Mouse (Mus musculus): Measurements from ENCODE around the gene Gm17409.
A peak's percentile ranks its signal among the peaks of the same experiment; 100 is the strongest.

Gene Gm17409

DNA sequence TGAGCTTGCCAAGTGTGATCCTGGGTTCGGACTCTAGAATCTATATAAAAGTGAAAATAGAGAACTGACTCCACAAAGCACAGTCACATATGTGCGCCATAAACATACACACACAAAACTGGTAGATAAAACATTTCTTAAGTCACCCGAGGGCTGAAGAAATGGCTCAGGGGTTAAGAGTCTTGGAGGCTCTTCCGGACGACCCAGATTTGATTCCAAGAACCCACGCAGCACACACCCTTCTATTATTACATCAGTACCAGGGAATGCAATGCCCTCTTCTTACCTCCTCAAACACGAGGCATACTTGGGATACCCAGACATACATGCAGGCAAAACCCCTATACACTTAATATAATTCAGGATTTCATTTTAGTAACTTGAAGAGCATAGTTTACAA is at the start of gene Gm17409:
Gm17409 (plus strand) TSS at position 301 of the 400 bp plus-strand sequence.
- no peak for DNase-seq (ENCODE audit: low spot score in 2 of 2)

DNA sequence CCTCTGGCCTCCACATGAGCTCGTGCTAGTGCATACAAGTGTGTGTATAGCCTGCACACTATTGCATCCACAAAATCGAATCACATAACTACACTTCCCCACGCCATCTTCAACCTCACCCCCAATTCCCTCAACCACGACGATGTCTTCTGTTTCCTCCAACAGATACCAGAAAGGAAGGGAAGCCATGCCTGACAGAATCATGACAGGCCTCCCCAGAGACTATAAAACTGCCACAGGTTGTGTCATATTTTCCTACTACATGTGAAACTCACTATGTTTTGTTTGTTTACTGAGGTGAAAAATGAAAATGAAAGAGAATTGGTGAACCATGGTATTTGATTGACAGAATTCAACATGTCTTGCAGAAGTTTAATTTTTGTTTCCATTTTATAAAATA is 46.6 kb upstream of the Gm17409 start:
- DNase-seq (ENCODE audit: low spot score in 2 of 2): no peak

DNA sequence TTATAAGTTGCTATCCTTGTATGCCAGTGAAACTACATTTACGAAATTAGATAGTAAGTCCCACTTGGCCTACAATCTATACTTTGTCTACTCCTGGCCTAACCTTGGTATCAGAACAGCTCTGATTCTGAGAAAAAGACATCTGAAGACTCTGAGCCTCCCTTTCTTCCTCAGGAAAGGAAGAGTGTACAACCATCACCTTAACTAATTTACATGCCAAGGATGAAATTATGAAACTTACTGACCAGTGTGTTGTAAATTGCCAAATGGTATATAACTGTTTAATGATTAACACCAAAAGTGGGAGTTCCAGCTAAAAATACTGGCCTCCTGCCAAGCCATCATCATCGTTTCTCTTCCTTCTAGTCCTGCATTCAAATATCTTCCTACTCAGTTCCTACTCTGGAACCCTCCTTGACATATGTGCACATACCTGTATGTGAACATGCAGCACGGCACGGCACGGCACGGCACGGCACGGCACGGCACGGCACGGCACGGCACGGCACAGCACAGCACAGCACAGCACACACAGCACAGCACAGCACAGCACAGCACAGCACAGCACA is 44.4 kb upstream of the Gm17409 start:
- DNase-seq (ENCODE audit: low spot score in 2 of 2): no peak

DNA sequence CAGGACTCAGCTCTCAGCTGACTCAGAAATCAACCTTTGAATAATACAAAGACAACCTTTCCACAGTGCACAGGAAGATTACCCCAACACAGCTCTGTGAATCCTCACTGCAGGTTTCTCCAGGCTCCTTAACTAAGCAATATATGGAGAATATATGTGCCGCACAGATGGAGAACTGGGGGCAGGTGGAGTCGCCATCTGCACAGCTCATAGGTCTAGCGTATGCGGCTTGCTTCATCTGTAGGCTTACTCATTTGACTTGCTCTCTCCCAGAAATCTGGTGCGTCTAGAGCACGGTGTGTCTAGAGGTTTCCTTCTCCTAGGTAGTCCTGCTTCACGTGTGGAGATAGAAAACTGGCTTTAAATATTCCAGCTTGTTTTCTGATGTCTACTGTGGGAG is 37.7 kb upstream of the Gm17409 start:
- DNase-seq (ENCODE audit: low spot score in 2 of 2): no peak

DNA sequence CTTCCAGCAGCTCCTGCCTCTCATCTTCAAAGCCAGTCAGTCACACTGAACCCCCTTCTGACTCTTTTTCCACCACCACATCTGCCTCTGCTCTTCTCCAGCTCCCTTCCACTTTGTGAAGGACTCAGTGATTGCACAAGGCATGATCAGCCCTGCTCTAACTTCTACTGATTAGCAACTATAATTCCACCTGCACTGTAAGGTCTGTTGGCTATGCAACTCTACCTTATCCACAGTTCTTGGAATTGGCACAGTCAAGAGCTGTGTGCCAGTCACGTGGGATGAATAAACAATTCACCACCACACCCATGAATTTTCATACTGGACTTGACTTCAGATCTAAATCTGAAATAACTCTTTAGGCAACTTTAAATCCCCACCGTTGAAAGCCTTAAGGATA is 36.6 kb upstream of the Gm17409 start:
- DNase-seq (ENCODE audit: low spot score in 2 of 2): no peak

DNA sequence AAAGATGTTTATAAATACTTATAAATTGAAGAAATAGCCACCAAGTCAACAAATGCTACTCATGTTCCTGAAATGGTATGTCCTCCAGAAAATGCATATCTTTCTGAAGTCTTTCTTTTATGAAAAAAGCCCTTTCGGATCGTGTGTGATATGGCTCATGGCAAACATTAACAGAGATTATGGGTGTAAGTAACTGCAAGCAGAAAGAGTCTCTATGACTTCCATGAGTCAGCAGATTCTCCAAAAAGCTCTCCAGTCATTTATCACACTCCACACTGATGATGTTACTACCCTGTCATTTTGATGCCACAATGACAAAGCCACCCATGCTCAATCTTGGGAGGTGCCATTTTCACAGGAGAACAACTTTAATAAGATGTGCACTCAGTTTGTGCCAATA is 35.5 kb upstream of the Gm17409 start:
- DNase-seq (ENCODE audit: low spot score in 2 of 2): no peak

DNA sequence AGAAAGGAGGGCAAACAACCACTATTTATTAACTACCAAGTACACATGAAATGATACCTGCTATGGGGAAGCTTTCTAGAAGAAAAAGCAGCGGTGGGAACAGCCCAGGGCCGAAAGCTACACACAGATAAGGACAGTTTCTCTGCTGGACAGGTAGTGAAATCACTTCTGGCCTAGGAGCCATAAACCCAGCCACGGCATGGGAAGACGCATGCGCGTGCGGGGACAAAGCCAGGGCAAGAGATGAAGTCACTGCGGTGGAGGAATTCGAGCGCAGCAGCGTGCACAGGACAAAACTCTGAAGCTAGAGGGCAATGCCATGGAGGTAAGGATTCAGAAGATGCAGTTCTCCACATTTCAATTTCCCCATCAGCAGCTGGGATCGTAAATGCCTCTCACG is 34.4 kb upstream of the Gm17409 start:
- no peak for DNase-seq (ENCODE audit: low spot score in 2 of 2)

DNA sequence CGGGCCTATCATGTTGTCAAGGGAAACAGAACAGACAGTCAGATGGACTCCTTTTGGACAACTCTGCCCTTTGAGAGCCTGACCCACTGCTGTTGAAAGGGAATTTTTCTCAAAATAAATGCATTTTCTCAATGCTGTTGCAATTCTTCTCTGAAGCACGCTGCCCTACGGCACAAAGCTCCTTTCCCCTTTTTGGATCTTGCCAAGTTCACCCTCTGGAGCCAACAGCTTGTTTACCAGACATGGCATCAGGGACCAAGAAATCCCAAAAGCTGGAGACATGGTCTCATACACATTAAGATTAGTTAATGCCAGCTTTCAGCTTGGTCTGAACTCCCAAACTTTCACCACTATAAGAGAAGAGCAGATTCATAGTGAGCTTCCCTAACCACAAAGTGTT is 33.0 kb upstream of the Gm17409 start:
- DNase-seq (ENCODE audit: low spot score in 2 of 2): no peak

DNA sequence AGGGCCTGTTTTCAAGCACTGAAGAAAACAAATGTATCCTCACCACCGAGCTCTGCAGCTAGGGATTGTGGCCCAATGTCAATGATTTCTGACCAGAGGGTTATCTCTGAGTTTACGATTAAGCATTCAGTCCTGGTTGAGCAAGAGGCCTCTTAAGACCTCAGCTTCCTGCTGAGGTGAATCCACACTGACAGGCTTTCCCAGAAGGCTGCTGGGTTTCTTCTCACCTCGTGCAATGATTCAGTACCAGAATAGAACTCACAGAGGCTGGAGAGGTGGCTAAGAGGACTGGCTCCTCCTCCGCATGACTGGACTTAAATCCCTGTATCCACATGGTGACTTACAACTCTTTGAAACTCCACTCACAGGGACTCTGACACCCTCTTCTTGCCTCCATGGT is 26.8 kb upstream of the Gm17409 start:
- no peak for DNase-seq (ENCODE audit: low spot score in 2 of 2)

DNA sequence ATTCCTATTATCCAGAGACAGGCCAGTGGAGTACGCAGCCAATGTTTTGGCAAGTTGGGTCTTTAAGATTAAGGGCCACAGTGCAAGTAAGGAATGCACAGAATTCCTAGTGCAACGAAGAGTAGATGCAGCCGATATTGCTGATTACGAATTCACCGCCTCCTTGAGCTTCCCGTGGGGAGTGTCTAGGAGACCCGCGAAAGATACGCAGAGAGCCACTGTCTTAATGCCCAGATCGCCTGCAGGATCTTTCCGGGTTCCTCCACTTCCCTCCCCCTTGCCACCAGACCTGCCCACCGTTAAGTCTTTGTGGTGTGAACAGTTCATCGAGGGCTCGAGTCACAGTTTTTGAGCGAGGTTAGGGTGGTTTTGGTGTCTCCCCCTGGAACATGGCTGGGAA is 22.9 kb upstream of the Gm17409 start:
- no peak for DNase-seq (ENCODE audit: low spot score in 2 of 2)

DNA sequence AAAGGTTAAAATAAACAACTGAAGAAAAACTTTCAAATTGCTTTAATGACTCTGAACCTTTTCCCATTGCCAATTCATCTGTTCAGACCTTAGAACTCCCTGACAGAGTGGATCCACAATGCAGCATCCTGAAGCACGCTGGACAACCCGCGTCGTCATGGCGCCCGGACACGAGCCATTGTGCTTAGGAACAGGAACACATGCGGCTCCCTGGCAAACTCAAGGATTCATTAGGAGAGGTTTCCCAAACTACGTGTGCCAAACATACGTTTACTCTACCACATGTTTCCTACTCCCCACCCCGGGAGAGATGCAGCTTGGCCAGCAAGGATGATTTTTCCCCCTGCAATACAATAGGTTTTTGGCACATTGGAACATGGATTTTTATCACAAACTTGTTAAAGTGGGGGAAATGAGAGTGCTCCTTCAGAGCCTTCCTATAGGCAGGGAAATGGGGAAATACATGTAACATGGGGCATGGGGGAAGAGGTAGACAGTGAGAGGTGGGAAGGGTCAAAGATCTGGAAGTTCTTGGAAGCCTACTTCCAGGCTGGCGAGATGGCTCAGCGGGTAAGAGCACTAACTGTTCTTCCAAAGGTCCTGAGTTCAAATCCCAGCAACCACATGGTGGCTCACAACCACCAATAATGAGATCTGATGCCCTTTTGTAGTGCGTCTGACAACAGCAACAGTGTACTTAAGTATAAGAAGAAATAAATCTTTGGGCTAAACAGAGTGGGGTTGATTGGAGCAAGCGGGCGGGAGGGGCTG is 15.6 kb upstream of the Gm17409 start:
- no peak for DNase-seq (ENCODE audit: low spot score in 2 of 2)

DNA sequence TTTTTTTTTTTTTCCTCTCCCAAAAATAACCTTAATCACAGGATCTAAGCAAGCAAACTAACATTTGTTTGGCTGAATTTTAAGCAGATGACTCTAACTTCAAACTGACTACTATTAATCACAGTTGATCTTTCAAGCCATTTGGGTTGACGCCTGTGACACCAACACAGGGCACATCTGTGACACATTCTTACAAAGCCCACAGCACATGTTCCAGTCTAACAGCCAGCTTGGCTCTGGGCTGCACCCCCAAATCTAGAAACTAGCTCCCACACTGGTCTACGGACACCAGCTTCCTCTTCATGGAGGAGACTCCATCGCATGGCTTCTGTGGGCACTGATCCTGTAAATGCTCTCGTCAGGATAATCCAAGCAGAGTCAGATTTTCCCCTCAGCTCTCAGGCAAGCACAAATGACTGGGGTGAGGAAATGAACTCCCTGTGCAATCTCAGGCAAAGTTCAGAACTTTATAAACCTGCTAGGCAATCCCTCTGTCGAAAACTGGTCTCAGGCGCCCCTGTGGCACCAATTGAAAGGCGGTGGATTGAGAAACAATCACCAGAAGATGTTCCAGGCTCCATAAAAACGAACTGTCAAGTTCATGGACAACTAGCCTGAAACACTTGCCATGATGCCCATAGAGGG is 13.0 kb upstream of the Gm17409 start:
- no peak for DNase-seq (ENCODE audit: low spot score in 2 of 2)

DNA sequence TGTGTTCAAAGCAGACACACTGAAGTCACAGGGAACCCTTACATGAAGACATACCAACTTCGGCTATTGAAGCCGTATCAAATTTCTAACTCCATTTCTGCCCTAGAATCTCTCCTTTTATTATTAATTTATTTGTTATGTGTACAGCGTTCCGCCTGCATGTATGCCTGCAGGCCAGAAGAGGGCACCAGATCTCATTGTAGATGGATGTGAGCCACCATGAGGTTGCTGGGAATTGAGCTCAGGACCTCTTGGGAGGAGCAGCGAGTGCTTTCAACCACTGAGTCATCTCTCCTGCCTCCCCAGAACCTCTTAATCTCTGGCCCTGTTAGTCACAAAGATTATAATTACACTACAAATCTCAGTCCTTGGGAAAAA is 12.4 kb upstream of the Gm17409 start:
- no peak for DNase-seq (ENCODE audit: low spot score in 2 of 2)

DNA sequence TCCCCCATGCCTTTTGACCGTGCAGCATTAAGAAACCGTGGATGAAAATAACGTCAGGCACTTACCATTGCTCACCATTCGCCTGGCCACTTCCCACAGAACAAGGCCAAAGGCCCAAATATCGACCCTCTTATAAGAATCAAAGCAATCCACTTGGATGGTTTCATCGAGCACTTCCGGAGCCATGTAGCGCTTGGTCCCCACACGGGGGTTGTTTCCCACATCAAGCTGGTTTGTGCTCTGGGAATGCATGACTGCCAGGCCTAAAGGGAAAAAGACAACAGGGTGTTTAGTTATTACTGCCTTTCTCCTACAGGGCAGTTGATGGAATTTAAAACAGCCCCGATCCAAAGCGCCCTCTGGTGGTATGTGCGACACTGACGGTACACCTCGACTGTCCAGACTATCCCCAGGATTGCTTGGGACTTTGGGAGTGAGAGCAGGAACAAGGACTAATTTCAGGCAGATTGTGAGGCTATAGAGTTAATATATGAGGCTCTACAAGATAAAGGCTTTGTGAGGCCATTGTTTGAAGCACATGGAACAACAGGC is 11.0 kb upstream of the Gm17409 start:
- peak in 1 of 2 experiments; percentile 50 for DNase-seq (ENCODE audit: low spot score in 2 of 2)

DNA sequence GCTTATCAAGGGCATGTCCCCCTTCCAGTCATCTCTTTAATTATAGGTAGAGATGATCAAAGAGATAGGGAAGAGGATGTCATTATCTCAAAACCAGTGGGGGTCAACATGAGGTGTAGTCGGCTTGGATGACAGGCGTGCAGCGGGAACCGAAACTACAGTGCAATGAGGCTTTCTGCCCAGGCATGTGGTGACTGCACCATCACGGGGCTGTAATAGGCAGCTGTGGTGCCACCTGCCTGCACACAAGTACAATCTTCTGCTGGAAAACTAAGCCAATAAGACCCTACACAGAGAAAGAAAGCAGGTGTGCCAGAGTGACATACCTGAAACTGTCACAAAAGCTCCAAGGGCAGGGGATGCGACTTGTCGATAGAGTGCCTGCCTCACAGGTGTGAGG is 374 bp downstream of the Gm17409 start:
- no peak for DNase-seq (ENCODE audit: low spot score in 2 of 2)

DNA sequence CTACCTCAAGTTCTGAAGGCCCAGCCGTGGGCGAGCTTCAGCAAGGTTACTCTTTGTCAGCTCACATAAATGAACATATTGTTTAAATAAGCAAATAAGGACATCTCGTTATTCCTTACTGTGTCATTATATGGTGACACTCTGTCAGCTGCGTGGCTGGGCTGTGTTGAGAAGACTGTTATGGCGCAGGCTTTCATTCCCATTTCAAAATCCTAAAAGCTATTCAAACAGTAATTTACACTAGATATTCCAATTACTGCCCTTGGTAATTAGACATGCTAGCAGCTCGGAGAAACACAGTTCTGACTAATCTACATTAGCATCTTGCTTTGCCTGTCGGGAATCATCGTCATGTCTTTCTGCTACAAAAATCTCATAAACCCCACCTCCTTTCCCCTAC is 5.7 kb downstream of the Gm17409 start:
- DNase-seq (ENCODE audit: low spot score in 2 of 2): no peak

DNA sequence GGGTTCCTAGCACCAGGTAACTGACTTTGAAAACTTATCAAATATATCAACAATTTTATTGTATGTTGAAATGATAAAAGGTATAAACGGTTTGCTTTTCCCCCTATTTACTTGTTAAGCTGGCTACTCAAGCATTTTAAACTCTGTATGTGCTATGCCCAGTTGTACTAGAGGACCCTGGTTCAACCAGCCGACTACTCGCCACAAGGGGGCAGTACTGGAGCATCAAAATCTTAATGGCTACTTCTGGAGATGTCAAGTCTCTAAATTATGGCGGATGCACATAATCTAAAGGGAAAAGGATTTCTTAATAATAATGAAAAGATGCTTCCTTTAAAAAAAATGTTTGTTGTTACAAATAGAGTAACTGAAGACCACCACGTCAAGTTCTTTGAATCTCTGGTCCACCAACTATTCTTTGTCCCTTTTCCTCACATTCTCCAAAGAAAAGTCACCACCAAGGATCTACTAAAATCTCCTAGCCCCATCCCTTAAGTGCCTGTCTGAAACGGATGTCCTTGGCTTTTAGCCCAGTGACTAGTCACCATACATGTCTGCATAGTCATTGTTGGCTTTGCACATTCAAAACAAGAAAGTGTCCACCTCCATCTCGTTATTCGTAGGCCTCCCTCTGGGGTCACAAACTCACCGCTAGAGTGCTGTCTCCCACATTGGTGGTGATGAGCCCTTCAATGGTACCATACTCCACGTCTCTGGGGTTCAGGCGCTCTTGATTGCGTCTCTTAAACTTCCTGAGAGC is 7.2 kb downstream of the Gm17409 start:
- DNase-seq (ENCODE audit: low spot score in 2 of 2): peak; percentile 68 to 85

DNA sequence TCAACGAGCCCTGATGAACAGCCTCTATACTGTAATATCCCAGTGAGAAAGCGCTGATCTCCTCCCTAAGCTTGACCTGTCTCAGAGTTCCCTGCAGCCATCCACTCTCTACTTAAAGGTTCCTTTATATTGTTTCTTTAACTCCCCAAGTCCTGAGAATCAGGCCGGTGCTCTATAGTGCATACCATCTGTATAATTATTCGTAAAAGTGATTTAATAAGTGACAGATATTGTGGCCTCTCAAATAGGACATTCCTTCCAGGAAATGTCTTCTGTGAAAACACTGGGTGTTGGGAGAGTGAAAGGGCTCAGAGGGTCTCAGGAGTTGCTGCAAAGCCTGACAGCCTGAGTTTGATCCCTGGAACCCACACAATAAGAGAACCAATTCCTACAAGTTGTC is 8.2 kb downstream of the Gm17409 start:
- no peak for DNase-seq (ENCODE audit: low spot score in 2 of 2)

DNA sequence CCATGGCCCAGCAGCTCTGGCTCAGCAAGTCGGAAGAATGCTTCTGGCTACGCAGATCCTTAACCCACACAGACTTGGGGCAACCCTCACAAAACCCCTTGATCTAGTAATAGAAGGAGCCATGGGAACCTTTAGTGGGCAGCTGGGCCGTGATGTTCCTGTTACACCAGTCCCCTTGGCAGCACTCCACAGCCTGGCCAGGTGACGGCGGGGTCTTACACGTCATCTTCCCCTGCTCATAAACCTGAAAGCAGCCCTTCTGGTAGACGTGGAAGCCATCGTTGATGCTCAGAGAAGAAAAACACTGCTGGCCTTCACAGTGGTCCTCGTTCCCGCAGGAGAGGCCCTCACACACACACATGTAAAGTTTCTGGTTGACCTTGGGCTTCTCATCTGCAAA is 9.6 kb downstream of the Gm17409 start:
- no peak for DNase-seq (ENCODE audit: low spot score in 2 of 2)

DNA sequence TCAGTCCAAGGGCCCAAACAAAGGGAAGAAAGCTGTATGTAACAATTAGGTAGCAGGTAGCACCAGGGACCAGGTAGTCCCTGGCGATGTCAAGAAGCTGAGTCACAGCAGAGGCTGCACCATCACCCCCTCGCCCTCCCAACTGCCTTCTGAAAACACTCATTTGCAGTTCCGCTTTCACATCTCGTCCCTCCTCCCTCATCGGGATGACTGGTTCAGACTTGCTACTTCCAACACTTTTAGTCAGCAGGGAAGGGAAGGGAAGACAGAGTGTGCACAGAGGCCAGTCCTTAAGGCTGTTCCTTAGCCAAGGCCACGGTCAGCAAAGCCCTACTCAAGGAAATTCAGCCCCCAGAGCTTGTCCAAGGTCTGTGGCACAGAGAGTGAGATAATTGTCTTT is 10.8 kb downstream of the Gm17409 start:
- DNase-seq (ENCODE audit: low spot score in 2 of 2): no peak

DNA sequence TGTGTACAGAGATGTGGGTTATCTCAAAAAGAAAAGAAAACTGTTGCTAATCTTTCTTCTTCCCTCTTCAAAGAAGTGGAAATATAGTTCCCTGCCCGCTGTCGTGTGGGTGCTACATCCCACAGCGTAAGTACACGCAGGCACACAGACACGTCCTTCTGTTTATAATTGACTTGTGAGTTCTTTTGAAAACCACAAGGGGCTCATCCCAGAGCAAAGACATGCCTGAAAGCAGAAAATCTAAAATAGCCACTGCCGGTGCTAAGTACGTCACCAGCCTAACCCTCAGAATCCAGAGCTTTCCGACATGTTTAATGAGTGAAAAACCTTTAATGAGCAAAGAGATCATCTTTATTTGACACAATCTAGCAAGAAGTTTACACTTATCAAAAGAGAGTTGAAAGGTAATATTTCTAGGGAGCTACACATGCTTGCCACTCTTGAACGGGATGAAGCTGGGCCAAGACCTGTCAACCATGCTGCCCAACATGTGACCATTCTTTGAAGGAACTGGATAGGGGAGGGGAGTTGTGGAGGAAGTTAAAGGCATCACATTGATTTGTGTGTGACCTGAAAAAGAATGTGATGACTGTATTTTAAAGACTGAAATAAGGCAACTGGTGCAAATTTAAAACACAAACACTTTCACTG is 11.7 kb downstream of the Gm17409 start:
- no peak for DNase-seq (ENCODE audit: low spot score in 2 of 2)

All from cerebellum, postnatal 4 days (tissue).